Mouse (Mus musculus) Patski (cell line): Measurements from ENCODE around the gene Maml3. TPM values are rescaled to one million over a fixed set of nuclear protein-coding genes. Genes with fewer than 3 reads are reported as not detected.

Experiments
- ATAC-seq: fragments of 100-300 bp; one replicate; pipeline ENCODE4 v1.8.0; 2021
- CTCF ChIA-PET: fragments of 350-600 bp; sonication (Branson Sonifier 250); formaldehyde crosslinking; loops from one replicate; lab custom pipeline; 2022; ENCODE audit warnings: inconsistent platforms; lab: Charles Lee
- POLR2A ChIA-PET: fragments of 350-600 bp; sonication (Branson Sonifier 250); formaldehyde crosslinking; loops from one replicate; lab custom pipeline; 2022; ENCODE audit warnings: antibody characterized with exemption, inconsistent platforms; lab: Charles Lee
- DNase-seq: peaks from one replicate; pipeline ENCODE4 v3.0.0-alpha.2; 2011; ENCODE audit warnings: low read depth, low spot score
- H3K27me3 ChIP-seq: fragments of 371-371 bp; one replicate; pipeline ENCODE4 v1.5.1; 2021
- CTCF ChIP-seq: fragments of 100-300 bp; IDR thresholded peaks from one replicate; pipeline ENCODE4 v1.5.1; 2021
- in situ Hi-C: fragments of 300-500 bp; cut with MboI; formaldehyde crosslinking; loops from 3 replicates; pipeline ENCODE4 v1.11.1; 2018; ENCODE audit warnings: low pct_unique_long_range_greater_than_20kb, mixed read lengths
- polyA plus RNA-seq: library from polyadenylated mRNA; unstranded; gene quantifications from one replicate; pipeline ENCODE4 v1.2.3, GENCODE M21; 2021

Maml3 gene
- polyA plus RNA-seq, 1 experiment from 2014 or later, result 7.7 TPM

GRCm38 (mm10) chr3:51660821-51661276, 444.0 kb downstream of the Maml3 start:
- ATAC-seq (peak; percentile 74), DNase-seq (peak; percentile 86)
- TF ChIP-seq CTCF, result no peak
- H3K27me3 ChIP-seq, result no peaks in the 10 kb centered on the region
- CTCF ChIA-PET, result interaction anchor here (1.1 to 1.2 kb wide), 3 partner anchors 10 to 12 kb away, joined by 3 to 4 read pairs (median 3); no protein-coding TSS in a partner anchor
- POLR2A ChIA-PET, result interaction anchor here (0.6 to 0.9 kb wide), 6 partner anchors 11 to 297 kb away, joined by 3 to 4 read pairs (median 4); partner anchors contain the start of gene Rab33b
- in situ Hi-C loops, result no loop called here

DNA sequence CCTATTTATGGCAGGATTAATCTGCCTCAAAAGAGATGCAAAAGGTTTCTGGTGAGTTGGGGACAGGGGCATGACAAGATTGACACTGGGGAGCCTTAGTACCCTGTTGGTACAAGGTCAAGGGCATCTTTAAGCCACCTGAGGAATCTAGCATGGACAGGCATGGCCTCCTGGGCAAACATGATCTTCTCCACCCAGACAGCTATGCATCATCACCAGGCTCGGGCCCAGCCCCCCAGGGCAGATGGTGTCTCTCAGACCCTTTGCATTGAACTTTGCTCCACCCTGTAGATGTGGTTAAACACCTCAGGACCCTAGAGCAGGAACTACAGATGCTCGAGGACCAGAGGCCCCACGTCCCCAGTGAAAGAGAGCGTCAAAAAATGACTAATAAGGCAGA, 444.8 kb downstream of the Maml3 start, which contains the start of gene Mgst2:
Gene Mgst2 (plus strand): TSS at position 301 of the 400 bp plus-strand sequence.
- TF ChIP-seq CTCF, result no peak
- DNase-seq (no peak), ATAC-seq (no peak)
- ChIA-PET POLR2A (interaction anchor here (0.6 to 0.9 kb wide), 2 partner anchors 10 to 59 kb away, joined by 3 to 4 read pairs; no protein-coding TSS in a partner anchor), CTCF (interaction anchor here (1.1 to 1.3 kb wide), 5 partner anchors 9 to 13 kb away, joined by 3 to 4 read pairs (median 3); no protein-coding TSS in a partner anchor)
- in situ Hi-C loops, result no loop called here
- H3K27me3 ChIP-seq, result no peaks in the 10 kb centered on the region

GRCm38 (mm10) chr3:51659415-51659814, 445.5 kb downstream of the Maml3 start:
- ChIA-PET CTCF (interaction anchor here (1.1 to 1.3 kb wide), 2 partner anchors 11 to 13 kb away, joined by 3 read pairs; no protein-coding TSS in a partner anchor), POLR2A (no interaction called here)
- no peak for TF ChIP-seq CTCF
- ATAC-seq (no peak), DNase-seq (no peak)
- H3K27me3 ChIP-seq, result no peaks in the 10 kb centered on the region
- in situ Hi-C loops, result no loop called here

DNA sequence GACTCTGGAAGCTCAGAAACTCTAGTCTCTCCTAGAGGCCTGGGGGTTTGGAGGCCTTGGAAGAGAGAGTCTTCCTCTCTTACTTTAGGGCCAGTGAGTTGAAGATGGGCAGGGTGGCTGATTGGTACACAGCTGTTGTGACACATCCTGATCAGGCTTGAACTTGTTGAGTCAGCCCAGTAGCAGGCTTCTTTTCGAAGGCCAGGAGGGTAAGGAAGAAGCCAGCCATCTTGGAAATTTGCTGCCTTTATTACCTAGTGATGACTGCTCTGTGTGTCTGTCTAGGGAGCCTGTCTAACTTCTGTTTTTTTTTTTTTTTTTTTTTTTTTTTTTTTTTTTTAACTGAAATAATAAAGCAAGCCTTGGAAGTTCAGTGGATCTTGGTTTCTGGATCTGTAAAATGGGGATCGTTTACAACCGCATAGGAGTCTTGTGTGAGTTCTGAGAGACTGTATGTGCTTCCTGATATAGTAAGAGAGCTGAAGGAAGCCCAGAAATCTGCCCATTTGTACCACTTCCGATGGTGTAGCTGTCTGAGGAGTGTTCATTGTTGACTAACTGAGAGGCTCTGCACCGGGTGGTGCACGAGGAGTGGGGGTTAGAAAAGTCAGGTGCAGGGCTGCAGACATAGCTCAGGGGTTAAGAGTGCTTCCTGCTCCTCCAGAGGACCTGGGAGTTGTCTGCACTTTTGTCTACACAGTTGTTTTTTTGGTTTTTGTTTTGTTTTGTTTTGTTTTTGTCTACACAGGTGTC, 450.4 kb downstream of the Maml3 start:
- POLR2A ChIA-PET, result interaction anchor here (1.0 kb wide), 1 partner anchor 33 kb away, joined by 3 read pairs; no protein-coding TSS in a partner anchor
- DNase-seq (no peak), ATAC-seq (no peak)
- CTCF ChIA-PET, result interaction anchor here (1.2 to 1.4 kb wide), 2 partner anchors 70 to 81 kb away, joined by 4 read pairs; no protein-coding TSS in a partner anchor
- TF ChIP-seq CTCF, result no peak
- H3K27me3 ChIP-seq, result no peaks in the 10 kb centered on the region
- in situ Hi-C loops, result loop anchor here (5.0 kb wide), 1 partner anchor 588 kb away; no protein-coding TSS in a partner anchor

DNA sequence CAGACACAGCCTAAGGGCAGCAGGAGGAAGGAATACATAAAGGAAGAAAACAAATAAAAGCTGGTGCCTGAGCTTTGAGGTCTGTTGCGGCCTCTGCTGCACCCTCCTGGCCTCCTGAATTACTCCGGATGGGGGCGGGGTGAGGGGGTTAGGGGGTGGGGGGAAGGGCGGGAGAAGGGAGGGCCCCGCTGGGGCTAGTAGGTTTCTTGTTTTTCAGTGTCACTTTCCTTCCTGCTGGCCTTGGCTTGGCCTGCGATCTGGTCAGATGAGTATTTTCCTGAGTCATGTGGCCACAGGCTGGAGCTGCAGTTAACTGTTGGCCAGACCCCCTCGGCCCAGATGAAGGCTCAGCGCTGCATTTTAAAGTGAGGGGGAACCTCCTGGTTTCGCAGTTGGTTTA, 452.2 kb downstream of the Maml3 start:
- CTCF ChIA-PET, result interaction anchor here (1.0 to 3.9 kb wide), 11 partner anchors 10 to 589 kb away, joined by 3 to 15 read pairs (median 5); no protein-coding TSS in a partner anchor
- H3K27me3 ChIP-seq, result no peaks in the 10 kb centered on the region
- ATAC-seq (peak; percentile 8), DNase-seq (no peak)
- TF ChIP-seq CTCF, result no peak
- POLR2A ChIA-PET, result interaction anchor here (0.7 to 1.2 kb wide), 4 partner anchors 14 to 450 kb away, joined by 3 to 4 read pairs (median 4); no protein-coding TSS in a partner anchor
- in situ Hi-C loops, result loop anchor here (5.0 kb wide), 1 partner anchor 590 kb away; no protein-coding TSS in a partner anchor

DNA sequence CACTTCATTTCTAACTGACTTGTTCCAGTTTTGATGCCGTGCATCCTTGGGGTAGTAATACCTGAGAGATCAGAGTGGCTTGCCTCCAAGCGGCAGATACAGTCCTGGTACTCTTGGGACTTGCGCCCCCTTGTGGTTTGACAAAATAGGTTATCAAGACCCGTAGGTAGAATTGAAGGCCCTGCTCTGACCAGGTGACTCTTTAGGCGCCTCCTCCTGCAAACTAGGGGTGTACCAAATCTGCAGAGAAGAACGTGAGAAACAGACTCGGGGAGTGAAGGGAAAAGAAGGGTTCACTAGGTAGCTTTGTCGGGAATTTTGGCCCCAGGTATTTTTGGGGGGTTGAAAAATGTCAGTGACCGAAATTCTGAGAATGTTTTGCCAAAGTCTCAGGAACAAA, 452.6 kb downstream of the Maml3 start:
- ATAC-seq (no peak), DNase-seq (no peak)
- in situ Hi-C loops, result loop anchor here (5.0 kb wide), 1 partner anchor 590 kb away; no protein-coding TSS in a partner anchor
- POLR2A ChIA-PET, result interaction anchor here (0.7 to 1.4 kb wide), 4 partner anchors 15 to 589 kb away, joined by 3 to 4 read pairs (median 4); no protein-coding TSS in a partner anchor
- CTCF ChIA-PET, result interaction anchor here (1.0 to 4.8 kb wide), 14 partner anchors 8 to 589 kb away, joined by 3 to 27 read pairs (median 4); partner anchors contain the start of gene Mgst2
- no peaks in the 10 kb centered on the region for H3K27me3 ChIP-seq
- TF ChIP-seq CTCF, result peak; percentile 90

DNA sequence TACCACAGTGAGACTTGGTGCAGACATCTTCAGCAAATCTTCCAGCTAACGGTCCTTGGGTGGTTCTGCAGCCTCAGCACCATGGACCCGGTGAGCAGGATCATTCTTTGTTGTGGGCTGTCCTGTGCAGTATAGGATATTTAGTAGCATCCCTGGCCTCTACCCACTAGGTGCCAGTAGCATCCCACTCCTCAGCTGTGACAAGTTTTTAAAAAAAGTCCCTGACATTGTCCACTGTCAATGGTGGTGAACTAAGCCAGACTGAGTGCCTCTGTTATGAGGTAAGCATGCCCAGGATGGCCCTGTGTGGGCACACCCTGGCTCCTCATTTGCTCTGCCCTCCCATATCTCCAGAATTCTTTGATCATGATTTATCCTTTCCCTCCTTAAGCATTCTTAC, 453.7 kb downstream of the Maml3 start:
- peak; percentile 86 for TF ChIP-seq CTCF
- ChIA-PET CTCF (interaction anchor here (0.7 to 4.8 kb wide), 18 partner anchors 9 to 590 kb away, joined by 3 to 27 read pairs (median 4); partner anchors contain the start of genes Mgst2 and Rab33b), POLR2A (interaction anchor here (0.6 to 1.4 kb wide), 6 partner anchors 9 to 590 kb away, joined by 3 to 6 read pairs (median 4); no protein-coding TSS in a partner anchor)
- no peak for DNase-seq
- H3K27me3 ChIP-seq, result no peaks in the 10 kb centered on the region
- peak; percentile 59 for ATAC-seq
- in situ Hi-C loops, result loop anchor here (5.0 kb wide), 1 partner anchor 591 kb away; no protein-coding TSS in a partner anchor

GRCm38 (mm10) chr3:51649986-51650385, 454.9 kb downstream of the Maml3 start:
- DNase-seq (no peak), ATAC-seq (no peak)
- no peaks in the 10 kb centered on the region for H3K27me3 ChIP-seq
- TF ChIP-seq CTCF, result no peak
- CTCF ChIA-PET, result interaction anchor here (0.9 to 4.8 kb wide), 15 partner anchors 24 to 591 kb away, joined by 3 to 27 read pairs (median 5); partner anchors contain the start of genes Rab33b and Setd7
- POLR2A ChIA-PET, result interaction anchor here (0.7 to 1.4 kb wide), 3 partner anchors 11 to 92 kb away, joined by 3 to 4 read pairs (median 4); no protein-coding TSS in a partner anchor
- in situ Hi-C loops, result loop anchor here (5.0 kb wide), 3 partner anchors 73 to 592 kb away; no protein-coding TSS in a partner anchor

DNA sequence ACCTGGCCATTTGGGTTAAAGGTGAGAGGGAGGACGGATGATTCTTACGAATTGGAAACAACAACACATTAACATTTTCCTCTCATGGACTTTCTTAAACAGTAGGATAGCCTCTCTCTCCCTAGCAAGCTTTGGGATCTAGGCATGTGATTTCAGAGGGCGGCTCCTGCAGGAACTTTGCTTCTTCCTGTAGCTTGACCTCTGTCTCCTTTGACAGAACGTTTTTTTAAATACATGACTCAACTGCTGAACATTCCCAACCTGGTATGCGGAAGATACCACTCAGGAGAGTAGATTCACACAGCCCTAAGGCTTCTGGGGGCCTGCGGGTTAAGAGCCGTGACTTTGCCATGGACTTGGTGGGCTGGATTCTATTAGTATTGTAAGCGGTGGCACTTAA, 455.4 kb downstream of the Maml3 start:
- in situ Hi-C loops, result loop anchor here (5.0 kb wide), 2 partner anchors 72 to 142 kb away; no protein-coding TSS in a partner anchor
- ChIA-PET POLR2A (interaction anchor here (0.7 to 1.4 kb wide), 2 partner anchors 11 to 91 kb away, joined by 4 read pairs; no protein-coding TSS in a partner anchor), CTCF (interaction anchor here (1.0 to 4.8 kb wide), 16 partner anchors 25 to 592 kb away, joined by 3 to 27 read pairs (median 6); partner anchors contain the start of gene Setd7)
- ATAC-seq (no peak), DNase-seq (no peak)
- no peaks in the 10 kb centered on the region for H3K27me3 ChIP-seq
- no peak for TF ChIP-seq CTCF
